In the genomic region with DNA sequence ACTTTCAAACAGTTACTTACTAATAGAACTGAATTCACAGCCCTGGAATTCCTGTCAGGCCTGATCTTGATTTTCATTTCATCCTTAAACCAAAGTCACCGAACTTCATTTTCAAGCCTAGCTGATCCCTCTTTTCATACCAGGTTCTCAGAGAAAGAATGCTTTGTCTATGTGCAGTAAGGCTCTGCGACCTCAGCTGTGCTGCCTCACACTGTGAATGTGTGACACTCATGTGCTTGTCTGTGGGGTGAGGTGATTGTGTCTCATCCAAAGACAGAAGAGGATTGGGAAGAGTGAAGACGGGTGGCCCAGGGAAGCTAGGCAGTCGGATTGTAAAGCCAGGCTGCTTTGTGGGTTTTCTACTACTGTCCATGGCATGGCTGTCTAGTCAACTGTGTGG, we compare ENCODE assay signal across 27 mouse cellular contexts.
DNase-seq lines count a peak whose midpoint lies in the region; ATAC-seq and TF ChIP-seq lines count a peak whose summit lies in the region.
"Had no signal": no experiment of that assay in that cellular context is flagged by ENCODE, and none has a peak within 500 bp of the region (broad histone marks: within the 10 kb centered on the region; RNA-seq: fewer than 3 reads in every experiment).

No protein-coding gene starts in this region.

- no peak overlapping the region for H3K4me2 ChIP-seq in midbrain, postnatal 0 days (ENCODE audit: low read depth, low read length, poor library complexity, severe bottlenecking)
- no peak overlapping the region for H3K4me2 ChIP-seq in midbrain, embryonic 14.5 days (ENCODE audit: low read length)
- H3K4me2 ChIP-seq in midbrain, embryonic 16.5 days (ENCODE audit: low read length), result no peak overlapping the region
- H3K4me2 ChIP-seq: embryonic facial prominence, embryonic 13.5 days; embryonic facial prominence, embryonic 15.5 days; forebrain, embryonic 12.5 days had no signal

- 41% methylated on average over 4 of the region's 4 CpGs for WGBS in midbrain, embryonic 10.5 days
- WGBS in midbrain, postnatal 0 days, result 14% methylated on average over 4 of the region's 4 CpGs
- 16% methylated on average over 4 of the region's 4 CpGs for whole genome bisulfite sequencing in midbrain, embryonic 14.5 days
- 23% methylated on average over 4 of the region's 4 CpGs for WGBS in midbrain, embryonic 16.5 days

- H3K4me3 ChIP-seq in midbrain, embryonic 10.5 days, result no peak overlapping the region
- no peak overlapping the region for H3K4me3 ChIP-seq in midbrain, postnatal 0 days (ENCODE audit: low read depth, low read length)
- H3K4me3 ChIP-seq in midbrain, embryonic 14.5 days (replicated peaks; ENCODE audit: low read depth, low read length), result no peak overlapping the region
- no peak overlapping the region for H3K4me3 ChIP-seq in midbrain, embryonic 16.5 days (ENCODE audit: low read depth, low read length)
- H3K4me3 ChIP-seq: embryonic facial prominence, embryonic 13.5 days; embryonic facial prominence, embryonic 15.5 days; erythroblast, embryonic 14.5 days; forebrain, embryonic 10.5 days; forebrain, embryonic 12.5 days had no signal

- peaks cover 11% of the 10 kb centered on the region for H3K4me1 ChIP-seq in midbrain, embryonic 10.5 days
- no peaks in the 10 kb centered on the region for H3K4me1 ChIP-seq in midbrain, postnatal 0 days (ENCODE audit: insufficient read depth, low read length)
- H3K4me1 ChIP-seq in midbrain, embryonic 14.5 days (ENCODE audit: control insufficient read depth, insufficient read depth, low read length), result 0 out of 2 replicates have a peak, but pooled peaks cover 3% of the 10 kb centered on the region
- H3K4me1 ChIP-seq in midbrain, embryonic 16.5 days (ENCODE audit: control insufficient read depth, insufficient read depth, low read length), result peaks cover 4% of the 10 kb centered on the region; the same call in 1 of the 2 replicates
- H3K4me1 ChIP-seq: embryonic facial prominence, embryonic 13.5 days; embryonic facial prominence, embryonic 15.5 days had no signal

- H3K36me3 ChIP-seq in midbrain, embryonic 10.5 days, result no peaks in the 10 kb centered on the region
- no peaks in the 10 kb centered on the region for H3K36me3 ChIP-seq in midbrain, postnatal 0 days (ENCODE audit: insufficient read depth, low read length)
- no peaks in the 10 kb centered on the region for H3K36me3 ChIP-seq in midbrain, embryonic 14.5 days (ENCODE audit: control insufficient read depth, insufficient read depth, low read length)
- H3K36me3 ChIP-seq in midbrain, embryonic 16.5 days (ENCODE audit: control insufficient read depth, insufficient read depth, low read length), result no peaks in the 10 kb centered on the region
- H3K36me3 ChIP-seq: embryonic facial prominence, embryonic 13.5 days; embryonic facial prominence, embryonic 15.5 days; forebrain, embryonic 10.5 days; forebrain, embryonic 12.5 days; G1E had no signal

- no peaks in the 10 kb centered on the region for H3K9me3 ChIP-seq in midbrain, embryonic 10.5 days (replicated peaks)
- no peaks in the 10 kb centered on the region for H3K9me3 ChIP-seq in midbrain, postnatal 0 days (ENCODE audit: low read length)
- no peaks in the 10 kb centered on the region for H3K9me3 ChIP-seq in midbrain, embryonic 14.5 days (ENCODE audit: control insufficient read depth, low read length)
- H3K9me3 ChIP-seq in midbrain, embryonic 16.5 days (replicated peaks; ENCODE audit: control insufficient read depth, low read length, poor library complexity, severe bottlenecking), result no peaks in the 10 kb centered on the region
- H3K9me3 ChIP-seq: embryonic facial prominence, embryonic 13.5 days; embryonic facial prominence, embryonic 15.5 days; forebrain, embryonic 10.5 days; forebrain, embryonic 12.5 days had no signal

- H3K27ac ChIP-seq in midbrain, embryonic 10.5 days (replicated peaks), result peak overlapping the region; percentile 6; the same call in 1 of the 2 replicates
- H3K27ac ChIP-seq in midbrain, postnatal 0 days (ENCODE audit: low read depth, low read length), result no peak overlapping the region
- H3K27ac ChIP-seq in midbrain, embryonic 14.5 days (replicated peaks; ENCODE audit: low read depth, low read length), result peak overlapping the region; percentile 6; the same call in 1 of the 2 replicates
- H3K27ac ChIP-seq in midbrain, embryonic 16.5 days (ENCODE audit: low read length), result 0 out of 2 replicates have a peak overlapping the region, but pooled peaks have one; percentile 17
- H3K27ac ChIP-seq: embryonic facial prominence, embryonic 13.5 days; embryonic facial prominence, embryonic 15.5 days; forebrain, embryonic 10.5 days; forebrain, embryonic 12.5 days had no signal

- DNase-seq in midbrain, embryonic 10.5 days (ENCODE audit: low spot score), result no peak
- no peak for DNase-seq in midbrain, postnatal 0 days (ENCODE audit: low spot score)
- no peak for DNase-seq in midbrain, embryonic 14.5 days
- no peak for DNase-seq in ovary, postnatal 10 days (ENCODE audit: low spot score)
- no peak for DNase-seq in embryo, embryonic 10 days (ENCODE audit: low spot score)
- DNase-seq: adrenal gland, adult 8-10 months; adrenal gland, postnatal 14 days; adrenal gland, postnatal 36 days; B cell, adult 2 months; cerebellum, adult 11-12 months; cerebellum, adult 2 months; cerebellum, adult 9-10 months; cerebellum, postnatal 10 days; cerebellum, postnatal 25 days; embryo, embryonic 11 days had no signal

- no peak for ATAC-seq in midbrain, postnatal 0 days (ENCODE audit: low FRiP score)
- ATAC-seq in midbrain, embryonic 14.5 days (ENCODE audit: low FRiP score, low TSS enrichment), result no peak
- ATAC-seq in midbrain, embryonic 16.5 days, result no peak
- ATAC-seq: activated CD4-positive, CD25-positive, alpha-beta regulatory T cell, adult 4 months; CD4-positive, CD25-positive, alpha-beta regulatory T cell, adult 4 months; forebrain, embryonic 14.5 days; forebrain, embryonic 16.5 days; Patski had no signal

- no peak for TF ChIP-seq CTCF in midbrain, postnatal 0 days (IDR thresholded peaks at IDR 0.05)

- H3K9ac ChIP-seq in midbrain, postnatal 0 days (replicated peaks; ENCODE audit: low read length, poor library complexity, severe bottlenecking), result no peak overlapping the region
- no peak overlapping the region for H3K9ac ChIP-seq in midbrain, embryonic 14.5 days (replicated peaks; ENCODE audit: low read length)
- no peak overlapping the region for H3K9ac ChIP-seq in midbrain, embryonic 16.5 days (ENCODE audit: low read depth, low read length)
- H3K9ac ChIP-seq: embryonic facial prominence, embryonic 13.5 days; embryonic facial prominence, embryonic 15.5 days; forebrain, embryonic 12.5 days had no signal

- H3K27me3 ChIP-seq in midbrain, embryonic 10.5 days (ENCODE audit: low read depth, poor library complexity, severe bottlenecking), result no peaks in the 10 kb centered on the region
- H3K27me3 ChIP-seq in midbrain, postnatal 0 days (ENCODE audit: insufficient read depth, low read length), result no peaks in the 10 kb centered on the region
- H3K27me3 ChIP-seq in midbrain, embryonic 14.5 days (ENCODE audit: control insufficient read depth, insufficient read depth, low read length), result no peaks in the 10 kb centered on the region
- H3K27me3 ChIP-seq in midbrain, embryonic 16.5 days (ENCODE audit: control insufficient read depth, insufficient read depth, low read depth, low read length), result no peaks in the 10 kb centered on the region
- H3K27me3 ChIP-seq: embryonic facial prominence, embryonic 13.5 days; embryonic facial prominence, embryonic 15.5 days; forebrain, embryonic 12.5 days; Patski had no signal
